Mouse (Mus musculus): ENCODE measurements at regions not wholly inside any gene's neighbourhood (a gene's known extent, or its start where the extent isn't known, plus 50 kb on each side); places are given as distances from the start of the nearest gene placed in this dataset.

- no peak for TF ChIP-seq POLR2A (IDR thresholded peaks at IDR 0.05; ENCODE audit: insufficient read depth, low read depth, low read length)
- no peak for TF ChIP-seq CTCF (IDR thresholded peaks at IDR 0.05; ENCODE audit: insufficient read depth, low read depth, low read length)
These were observed 308.4 kb downstream of the Epha4 start for GRCm38 (mm10) chr1:77206535-77206934.

All from olfactory bulb, adult 2 months (tissue).